Mouse (Mus musculus) central nervous system, embryonic 11.5 days (tissue): ENCODE data around the gene Myt1. TPM values are rescaled to one million over a fixed set of nuclear protein-coding genes. Genes with fewer than 3 reads are reported as not detected.

Experiments
- polyA plus RNA-seq: library from polyadenylated mRNA; depleted of rRNA; stranded (reverse); fragments of >200 nt; gene quantifications from 2 replicates; pipeline ENCODE4 v1.2.3, GENCODE M21; 2012; rRNA removed

Gene Myt1
- 46.8 and 70.9 TPM in 2 replicates for polyA plus RNA-seq

DNA sequence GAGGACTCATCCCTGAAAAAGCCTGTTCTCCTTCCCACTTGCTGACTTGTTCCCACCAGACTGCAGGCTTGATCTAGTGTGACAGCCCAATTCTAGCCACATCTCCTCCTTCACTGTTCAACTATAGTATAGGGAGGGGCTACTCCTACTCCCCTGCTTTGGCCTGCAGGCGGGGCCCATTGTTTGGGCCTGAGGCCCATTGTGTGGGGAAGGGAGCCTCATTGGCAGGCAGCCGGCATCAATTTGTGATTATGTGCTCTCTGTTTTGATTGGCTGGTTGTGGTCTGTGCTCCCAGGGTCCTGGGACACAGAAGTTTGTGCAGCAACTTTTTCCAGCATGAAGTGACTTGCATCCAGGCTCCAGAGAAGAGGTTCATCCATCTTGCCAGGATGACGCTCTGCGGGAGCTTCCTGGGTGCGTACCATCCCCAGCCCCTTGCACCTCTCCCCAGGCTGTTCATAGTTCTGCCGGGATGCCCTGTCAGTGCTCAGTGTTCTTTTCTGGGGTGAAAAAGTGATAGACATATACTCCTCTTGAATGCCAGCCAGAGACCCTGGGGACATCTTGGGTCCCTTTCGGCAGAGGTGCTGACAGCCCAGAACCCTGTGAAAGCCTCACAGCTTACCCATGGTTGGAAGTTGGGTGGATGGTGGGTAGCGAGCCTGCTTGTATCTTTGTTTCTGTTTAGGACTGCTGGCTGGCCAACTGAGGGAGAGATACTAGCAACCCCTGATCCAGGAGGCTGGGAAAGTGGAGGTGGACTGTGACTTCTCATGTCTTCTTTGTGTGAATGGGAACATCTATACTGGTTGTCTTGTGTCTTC lies at the start of gene Myt1:
TSS of gene Myt1 (plus strand) at position 327 of the 825 bp plus-strand sequence.

DNA sequence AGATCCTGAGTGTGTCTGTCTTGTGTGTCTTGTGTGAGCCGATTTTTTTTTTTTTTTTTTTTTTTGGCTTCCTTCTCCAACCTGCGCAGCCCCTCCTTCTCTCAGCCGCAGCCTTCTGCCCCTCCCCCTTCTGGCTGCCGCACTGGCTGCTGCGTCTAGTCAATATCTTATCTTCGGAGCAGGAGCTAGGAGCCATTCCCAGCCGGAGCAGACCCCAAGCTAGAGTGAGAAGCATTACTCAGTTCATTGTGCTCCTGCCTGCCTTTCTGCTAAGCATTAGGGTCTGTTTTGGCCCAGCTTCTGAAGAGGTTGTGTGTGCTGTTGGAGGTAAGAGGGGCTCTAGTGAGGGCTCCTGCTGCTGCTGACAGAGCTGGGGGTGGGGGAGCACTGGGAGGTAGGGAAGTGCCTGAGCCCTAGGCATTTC lies 48.2 kb upstream of the Myt1 start, which contains the start of gene Oprl1:
TSS of gene Oprl1 (plus strand) at position 114 of the 424 bp plus-strand sequence.

DNA sequence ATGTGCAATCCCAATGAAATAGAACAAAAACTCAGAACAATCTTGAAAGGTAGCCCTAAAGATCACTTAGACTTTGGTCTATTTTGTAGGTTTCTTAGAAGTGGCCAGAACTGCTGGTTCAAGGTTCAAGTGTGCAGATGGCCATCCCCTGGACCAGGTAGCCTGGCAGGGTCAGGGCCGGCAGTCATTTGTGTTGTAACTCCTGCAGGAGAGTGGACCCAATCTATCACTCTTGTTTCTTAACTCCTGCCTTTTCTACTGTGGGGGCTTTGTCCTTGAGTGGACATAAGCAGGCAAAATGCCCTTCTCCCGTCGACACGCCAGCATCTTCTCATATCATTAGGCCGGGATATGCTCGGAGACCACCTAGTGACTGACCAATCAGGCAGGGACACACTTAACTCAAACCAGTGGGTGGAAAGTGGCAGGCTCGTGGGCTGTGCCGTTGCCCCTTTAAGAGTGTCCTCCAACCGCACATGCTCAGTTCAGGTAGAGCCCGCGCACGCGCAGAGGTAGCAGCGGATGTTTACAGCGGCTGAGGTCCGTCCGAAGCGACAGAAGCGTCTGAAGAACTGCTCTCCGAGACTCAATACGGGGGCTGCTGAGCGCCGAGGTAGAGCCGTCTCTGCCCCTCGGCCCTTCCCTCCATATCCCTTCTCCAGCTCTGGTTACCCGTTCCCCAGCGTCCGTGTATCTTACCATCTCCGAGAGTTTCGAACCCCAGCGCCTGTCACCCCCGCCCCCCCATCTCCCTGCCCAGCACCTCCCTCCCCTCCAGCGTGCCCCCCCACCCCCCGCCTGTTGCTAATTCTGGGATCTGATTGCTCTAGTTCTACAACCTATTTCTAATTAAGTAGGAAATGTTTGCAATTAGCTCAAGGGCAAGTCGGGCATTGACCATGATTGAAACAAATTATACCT lies 74.5 kb downstream of the Myt1 start, which contains the start of gene Pcmtd2:
TSS of gene Pcmtd2 (plus strand) at position 483 of the 921 bp plus-strand sequence.

DNA sequence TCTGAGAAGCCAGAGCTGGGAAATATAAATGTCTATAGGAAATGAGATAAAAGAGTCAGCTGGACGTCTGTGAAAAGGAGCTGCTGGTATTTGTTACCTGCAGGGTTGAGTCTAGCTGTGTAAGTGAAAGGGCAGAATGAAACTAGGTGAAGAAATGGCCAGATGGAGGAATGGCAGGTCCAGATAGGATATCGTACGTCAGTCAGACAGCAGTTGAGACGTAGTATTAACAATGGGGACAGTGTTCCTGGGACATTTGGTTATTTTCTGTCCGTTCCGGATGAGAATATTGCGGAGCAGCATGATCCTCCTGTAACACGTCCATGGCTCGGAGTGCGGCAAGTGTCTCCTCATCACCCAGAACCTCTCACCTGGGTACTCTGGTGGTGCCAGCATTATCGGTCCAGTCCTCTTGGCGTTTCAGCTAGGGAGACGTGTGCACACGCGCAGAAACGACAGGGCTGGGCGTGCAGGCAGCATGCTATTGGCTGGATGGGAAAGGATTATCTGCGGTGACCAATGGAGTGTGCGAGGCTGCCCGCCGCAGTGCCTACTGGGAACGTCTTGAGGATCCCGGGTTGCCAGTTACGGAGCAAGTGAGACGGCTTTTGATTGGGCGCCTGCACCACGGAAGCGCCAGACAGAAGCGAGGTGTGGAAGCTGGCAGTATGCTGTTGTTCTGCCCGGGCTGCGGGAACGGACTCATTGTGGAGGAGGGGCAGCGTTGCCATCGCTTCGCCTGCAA lies 100.8 kb downstream of the Myt1 start, which contains the start of gene Polr3k:
TSS of gene Polr3k (plus strand) at position 547 of the 745 bp plus-strand sequence.

Other genes starting within 250 kb of the Myt1 start
- 72.3 and 86.8 TPM in 2 replicates for gene Dnajc5, start 242.8 kb upstream of the Myt1 start, polyA plus RNA-seq
- gene Uckl1, start 178.4 kb upstream of the Myt1 start, polyA plus RNA-seq, result 59.6 and 92.4 TPM in 2 replicates
- 50.4 and 77.7 TPM in 2 replicates for gene Prpf6, start 171.5 kb upstream of the Myt1 start, polyA plus RNA-seq
- 86.1 and 97.7 TPM in 2 replicates for gene Zfp512b, start 170.5 kb upstream of the Myt1 start, polyA plus RNA-seq
- 27.2 and 38.4 TPM in 2 replicates for gene Samd10, start 164.1 kb upstream of the Myt1 start, polyA plus RNA-seq
- 0.22 and 0.30 TPM in 2 replicates for gene Gm29797, start 106.3 kb upstream of the Myt1 start, polyA plus RNA-seq
- 12.0 and 20.4 TPM in 2 replicates for gene Sox18, start 91.7 kb upstream of the Myt1 start, polyA plus RNA-seq
- gene Tcea2, start 83.0 kb upstream of the Myt1 start, polyA plus RNA-seq, result 43.7 and 63.4 TPM in 2 replicates
- gene Rgs19, start 69.4 kb upstream of the Myt1 start, polyA plus RNA-seq, result 42.2 and 74.8 TPM in 2 replicates
- gene Lkaaear1, start 64.9 kb upstream of the Myt1 start, polyA plus RNA-seq, result not detected in 2 replicates
- 16.4 and 19.8 TPM in 2 replicates for gene Oprl1, start 48.3 kb upstream of the Myt1 start, polyA plus RNA-seq
- 47.2 and 69.5 TPM in 2 replicates for gene Pcmtd2, start 74.5 kb downstream of the Myt1 start, polyA plus RNA-seq
- 35.9 and 52.4 TPM in 2 replicates for gene Polr3k, start 101.0 kb downstream of the Myt1 start, polyA plus RNA-seq
- not detected in 2 replicates for gene Gm14496, start 227.8 kb downstream of the Myt1 start, polyA plus RNA-seq